Mouse (Mus musculus) midbrain, postnatal 0 days (tissue): ENCODE measurements at regions not wholly inside any gene's neighbourhood (a gene's known extent, or its start where the extent isn't known, plus 50 kb on each side); places are given as distances from the start of the nearest gene placed in this dataset.
A peak's percentile ranks its signal among the peaks of the same experiment; 100 is the strongest.

ENCODE experiments used
- ATAC-seq: fragments of 200-750 bp; cut with Nextera tagmentation; 2 replicates; pipeline ENCODE4 v1.8.0; 2017; ENCODE audit warnings: moderate number of reproducible peaks, mild to moderate bottlenecking, moderate TSS enrichment, moderate library complexity; ENCODE audit not compliant: low FRiP score
- DNase-seq: peaks from one replicate; pipeline ENCODE4 v3.0.0-alpha.2; 2015; ENCODE audit warnings: low spot score
- H3K27ac ChIP-seq: fragments of 300-500 bp; sonication (generic); 2 replicates; pipeline ENCODE4 v1.5.1; 2014; ENCODE audit warnings: low read depth, mild to moderate bottlenecking, low read length, mixed read lengths
- H3K27me3 ChIP-seq: fragments of 300-500 bp; sonication (generic); 2 replicates; pipeline ENCODE4 v1.6.1; 2014; ENCODE audit warnings: low read length, control low read depth, mixed read lengths; ENCODE audit not compliant: insufficient read depth
- H3K36me3 ChIP-seq: fragments of 300-500 bp; sonication (generic); 2 replicates; pipeline ENCODE4 v1.6.1; 2014; ENCODE audit warnings: low read length, control low read depth, mixed read lengths; ENCODE audit not compliant: insufficient read depth
- H3K4me1 ChIP-seq: fragments of 300-500 bp; sonication (generic); 2 replicates; pipeline ENCODE4 v1.6.1; 2014; ENCODE audit warnings: mild to moderate bottlenecking, control low read depth, antibody characterized with exemption, low read length, mixed read lengths; ENCODE audit not compliant: insufficient read depth
- H3K4me2 ChIP-seq: fragments of 300-500 bp; sonication (generic); 2 replicates; pipeline ENCODE4 v1.6.1; 2014; ENCODE audit warnings: low read depth, mild to moderate bottlenecking, low read length, mixed read lengths; ENCODE audit not compliant: poor library complexity, severe bottlenecking
- H3K4me3 ChIP-seq: fragments of 300-500 bp; sonication (generic); 2 replicates; pipeline ENCODE4 v1.5.1; 2014; ENCODE audit warnings: low read depth, mild to moderate bottlenecking, low read length, moderate library complexity
- H3K9ac ChIP-seq: fragments of 300-500 bp; sonication (generic); replicated peaks from 2 replicates; pipeline ENCODE4 v1.6.1; 2014; ENCODE audit warnings: mild to moderate bottlenecking, low read length, moderate library complexity, mixed read lengths; ENCODE audit not compliant: poor library complexity, severe bottlenecking
- H3K9me3 ChIP-seq: fragments of 300-500 bp; sonication (generic); 2 replicates; pipeline ENCODE4 v1.6.1; 2016; ENCODE audit warnings: low read length, control low read depth
- CTCF ChIP-seq: IDR thresholded peaks from 2 replicates; pipeline ENCODE4 v1.5.1; 2016; ENCODE audit warnings: antibody characterized with exemption, mild to moderate bottlenecking
- WGBS: fragments of 180-500 bp; shearing (Covaris S2); extraction: QIAGEN DNeasy Blood & Tissue Kit; methylation state at CpG from one replicate; pipeline ENCODE4 v1.1.7; 2014; 5-methylcytosine and 5-hydroxymethylcytosine counted together

DNA sequence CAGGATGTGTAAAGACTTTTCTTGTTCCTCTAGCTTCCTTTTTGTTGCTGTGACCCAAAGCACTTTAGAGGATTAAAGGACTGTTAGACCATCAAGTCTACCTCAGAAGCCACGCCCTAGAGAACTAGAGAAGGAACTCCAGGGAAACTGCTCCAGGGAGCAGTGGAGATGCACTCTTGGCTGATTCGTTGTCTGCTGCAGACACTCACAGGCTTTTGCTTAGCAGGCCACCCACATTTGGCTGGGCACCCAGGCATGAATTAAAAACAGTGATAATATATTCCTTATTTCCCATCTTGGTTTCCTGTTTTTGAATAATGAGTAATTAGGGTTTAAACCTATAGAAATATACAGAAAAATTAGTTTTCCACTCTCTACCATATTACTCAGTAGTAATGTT is 560.3 kb downstream of the Gbe1 start:
- no peaks in the 10 kb centered on the region for H3K36me3 ChIP-seq
- no peaks in the 10 kb centered on the region for H3K4me1 ChIP-seq
- H3K27me3 ChIP-seq = no peaks in the 10 kb centered on the region
- H3K4me3 ChIP-seq = no peak overlapping the region
- H3K9me3 ChIP-seq = no peaks in the 10 kb centered on the region
- no peak overlapping the region for H3K9ac ChIP-seq
- DNase-seq = no peak
- no peak overlapping the region for H3K4me2 ChIP-seq
- no peak for ATAC-seq
- WGBS = 51% methylated on average over 2 of the region's 2 CpGs
- H3K27ac ChIP-seq = no peak overlapping the region
- no peak for TF ChIP-seq CTCF

DNA sequence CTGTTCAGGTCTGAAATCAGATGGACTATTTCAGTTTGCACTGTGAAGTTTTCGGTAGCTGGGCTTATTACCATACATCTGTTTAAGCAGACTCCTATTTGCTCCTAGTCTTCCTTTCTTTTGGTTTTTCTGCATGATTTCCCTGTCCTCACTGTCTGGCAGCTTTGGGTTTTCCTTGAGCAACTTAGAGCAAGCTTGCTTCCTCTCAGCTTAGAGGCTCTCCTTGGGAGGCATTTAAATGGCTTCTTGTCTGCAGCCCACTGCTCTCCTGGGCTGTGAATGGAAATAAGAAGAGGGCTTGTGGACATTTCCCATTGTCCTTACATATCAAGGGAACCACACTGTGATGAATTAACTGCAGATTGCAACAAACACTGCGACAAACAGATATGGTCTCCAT is 566.9 kb downstream of the Gbe1 start:
- no peak overlapping the region for H3K4me3 ChIP-seq
- H3K9ac ChIP-seq = no peak overlapping the region
- 6% methylated on average over 2 of the region's 2 CpGs for WGBS
- ATAC-seq (0 out of 2 replicates have a peak, but pooled peaks have one; percentile 5), DNase-seq (peak; percentile 4)
- peak overlapping the region; percentile 60 for H3K27ac ChIP-seq
- TF ChIP-seq CTCF = no peak
- H3K9me3 ChIP-seq = no peaks in the 10 kb centered on the region
- H3K4me1 ChIP-seq = 0 out of 2 replicates have a peak, but pooled peaks cover 4% of the 10 kb centered on the region
- no peaks in the 10 kb centered on the region for H3K36me3 ChIP-seq
- H3K27me3 ChIP-seq = no peaks in the 10 kb centered on the region
- no peak overlapping the region for H3K4me2 ChIP-seq

DNA sequence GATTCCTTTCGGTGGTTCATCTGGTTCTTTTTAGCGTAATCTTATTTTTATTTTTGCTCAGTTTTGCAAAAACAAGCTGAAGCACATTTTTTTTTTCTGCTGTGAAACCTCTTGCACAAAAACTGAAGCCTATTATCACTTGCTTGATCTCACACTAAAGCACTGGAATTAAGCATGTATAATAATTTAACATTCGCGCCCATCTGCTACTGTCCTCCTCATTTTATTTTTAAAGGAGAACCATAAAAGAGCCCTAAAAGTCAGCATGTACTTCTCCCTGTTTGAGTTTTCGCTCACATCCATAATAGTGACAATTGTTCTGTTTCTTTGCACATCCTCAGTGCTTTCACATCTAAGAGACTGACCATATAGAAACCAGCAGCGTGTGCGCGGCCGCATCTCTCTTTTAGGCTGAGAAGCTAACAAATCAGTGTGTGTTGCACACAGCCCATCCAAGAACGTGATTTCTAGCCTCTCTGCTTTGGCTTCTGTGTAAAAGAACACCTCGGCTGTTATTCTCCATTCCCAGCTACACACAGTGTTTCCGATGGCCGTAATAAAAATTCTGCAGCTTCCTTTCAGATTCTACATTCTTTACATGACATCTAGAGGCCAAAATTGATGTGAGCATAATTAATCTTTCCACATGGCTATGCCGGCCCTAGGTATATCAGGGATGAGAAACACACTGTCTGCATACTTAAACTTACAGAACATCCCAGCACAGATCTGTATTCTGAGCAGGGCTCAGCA is 567.5 kb downstream of the Gbe1 start:
- no peaks in the 10 kb centered on the region for H3K27me3 ChIP-seq
- ATAC-seq (peak; percentile 71), DNase-seq (peak; percentile 60)
- H3K27ac ChIP-seq = peak overlapping the region; percentile 60
- H3K4me3 ChIP-seq = peak overlapping the region; percentile 13; the same call in 1 of the 2 replicates
- H3K9ac ChIP-seq = peak overlapping the region; percentile 42; the same call in 1 of the 2 replicates
- 38% methylated on average over 14 of the region's 14 CpGs for WGBS
- H3K4me2 ChIP-seq = peak overlapping the region; percentile 28
- H3K4me1 ChIP-seq = 0 out of 2 replicates have a peak, but pooled peaks cover 4% of the 10 kb centered on the region
- peak; percentile 56 for TF ChIP-seq CTCF
- H3K9me3 ChIP-seq = no peaks in the 10 kb centered on the region
- no peaks in the 10 kb centered on the region for H3K36me3 ChIP-seq

DNA sequence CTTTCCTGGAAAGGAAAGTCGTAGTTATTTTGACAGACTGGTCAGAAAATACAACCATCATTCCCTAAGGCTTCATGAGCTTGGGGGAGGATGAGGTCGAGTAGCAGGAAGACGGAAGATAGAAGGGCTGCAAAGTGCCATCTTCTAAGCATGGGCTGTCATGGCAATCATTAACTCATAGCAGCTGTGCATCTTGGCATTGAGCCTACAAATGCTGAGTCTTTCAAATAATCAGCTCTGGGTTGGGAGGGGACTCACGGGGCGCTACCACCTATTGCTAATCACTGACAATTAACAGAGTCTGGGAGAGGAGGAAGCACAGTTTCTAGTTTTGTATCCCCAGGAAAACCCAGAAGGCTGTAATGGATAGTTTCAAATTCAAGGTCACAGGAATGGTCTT is 586.3 kb downstream of the Gbe1 start:
- ATAC-seq = no peak
- H3K9ac ChIP-seq = no peak overlapping the region

DNA sequence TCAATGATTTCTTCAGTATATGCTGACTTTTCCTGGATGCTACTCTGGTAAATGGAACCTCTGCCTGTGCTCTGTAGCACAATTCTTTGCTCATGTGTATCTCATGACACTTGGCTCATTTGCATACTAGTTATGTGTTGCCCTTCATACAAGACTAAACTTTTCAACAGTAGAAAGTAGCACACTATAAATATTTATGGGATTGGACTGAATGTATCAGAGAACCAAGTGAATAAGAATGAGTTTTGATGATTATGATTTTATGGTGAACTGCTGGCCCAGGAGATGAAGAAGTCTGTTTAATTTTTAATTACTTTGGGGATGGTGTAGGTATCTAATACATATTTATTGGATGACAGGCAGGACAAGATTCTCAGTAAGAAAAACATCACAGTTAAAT is 606.3 kb downstream of the Gbe1 start:
- H3K4me1 ChIP-seq = no peaks in the 10 kb centered on the region
- H3K4me3 ChIP-seq = no peak overlapping the region
- H3K36me3 ChIP-seq = no peaks in the 10 kb centered on the region
- H3K27me3 ChIP-seq = no peaks in the 10 kb centered on the region
- H3K9me3 ChIP-seq = no peaks in the 10 kb centered on the region
- H3K27ac ChIP-seq = no peak overlapping the region
- no peak overlapping the region for H3K4me2 ChIP-seq
- no peak for TF ChIP-seq CTCF
- no peak overlapping the region for H3K9ac ChIP-seq
- DNase-seq (no peak), ATAC-seq (no peak)

More for the DNA sequence above, 586.3 kb downstream of the Gbe1 start:
- Histone ChIP-seq H3K4me3 (no peak overlapping the region), H3K4me1 (no peaks in the 10 kb centered on the region), H3K27me3 (no peaks in the 10 kb centered on the region), H3K4me2 (no peak overlapping the region), H3K27ac (no peak overlapping the region), H3K36me3 (no peaks in the 10 kb centered on the region), H3K9me3 (0 out of 2 replicates have a peak, but pooled peaks cover 4% of the 10 kb centered on the region)
- DNase-seq = peak; percentile 44
- WGBS = 82% methylated on average over 5 of the region's 5 CpGs
- no peak for TF ChIP-seq CTCF

DNA sequence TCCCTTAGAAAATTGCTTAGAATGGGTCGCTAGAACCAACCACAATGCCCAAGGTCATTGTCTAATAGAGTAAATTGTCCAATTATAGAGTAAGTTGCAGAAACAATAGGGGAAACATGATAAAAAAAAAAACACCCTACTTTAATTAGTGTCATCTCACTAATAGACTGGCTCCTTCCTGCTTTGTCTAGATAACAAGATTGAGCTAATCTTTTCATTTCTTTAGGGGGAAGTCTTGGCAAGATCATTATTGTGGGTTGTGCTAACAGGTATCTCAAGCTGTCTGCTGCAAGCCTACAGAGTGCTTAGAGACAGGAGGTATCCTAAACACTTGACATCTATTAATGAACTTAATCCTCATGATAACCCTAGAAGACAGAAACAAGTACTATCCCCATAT is 615.9 kb downstream of the Gbe1 start:
- H3K27me3 ChIP-seq = no peaks in the 10 kb centered on the region
- H3K27ac ChIP-seq = no peak overlapping the region
- no peak for ATAC-seq
- H3K4me2 ChIP-seq = no peak overlapping the region
- DNase-seq = no peak
- no peaks in the 10 kb centered on the region for H3K36me3 ChIP-seq
- no peak overlapping the region for H3K9ac ChIP-seq
- no peak for TF ChIP-seq CTCF
- H3K9me3 ChIP-seq = no peaks in the 10 kb centered on the region
- no peaks in the 10 kb centered on the region for H3K4me1 ChIP-seq
- WGBS = 50% methylated on average over 1 of the region's 1 CpGs
- no peak overlapping the region for H3K4me3 ChIP-seq
